8 mouse cellular contexts compared by ENCODE assay signal in genomic region chr15:97778311-97779098, GRCm38 (mm10). TPM values are rescaled to one million over a fixed set of nuclear protein-coding genes. Genes with fewer than 3 reads are reported as not detected.
DNase-seq lines count a peak whose midpoint lies in the region; ATAC-seq and TF ChIP-seq lines count a peak whose summit lies in the region.

Slc48a1 (plus strand) TSS chr15:97778520.

- H3K36me3 ChIP-seq in forebrain, embryonic 10.5 days (replicated peaks): no peaks in the 10 kb centered on the region

- no peak for DNase-seq in left cerebral cortex, adult 2 months (ENCODE audit: extremely low spot score in 1 of 2, low spot score in 2 of 2)
- no peak for DNase-seq in left cerebral cortex, adult 9 months (ENCODE audit: low spot score in 2 of 2)
- no peak for DNase-seq in forebrain, embryonic 10.5 days (ENCODE audit: extremely low spot score, low spot score)
- no peak for DNase-seq in heart, postnatal 4 days
- DNase-seq in layer of hippocampus, postnatal 25 days (ENCODE audit: extremely low spot score in 1 of 2, low spot score in 1 of 2): no peak
- no peak for DNase-seq in MN1 (ENCODE audit: low spot score)
- DNase-seq in thymus, postnatal 14 days: no peak

- TF ChIP-seq CTCF in left cerebral cortex, adult 2 months (IDR thresholded peaks at IDR 0.05): no peak

- H3K4me1 ChIP-seq in forebrain, embryonic 10.5 days: peaks cover 43% of the 10 kb centered on the region

- no peak within 1 kb of the TSS for H3K27ac ChIP-seq in left cerebral cortex, adult 2 months
- H3K27ac ChIP-seq in forebrain, embryonic 10.5 days: no peak within 1 kb of the TSS

- intact Hi-C loops in left cerebral cortex, adult 2 months (cut with DNase I): loop anchor here (5.0 kb wide), 1 partner anchor 111 kb away; no protein-coding TSS in a partner anchor

- no peak for ATAC-seq in megakaryocyte, adult 5-6 weeks (ENCODE audit: poor library complexity, severe bottlenecking)

- H3K4me3 ChIP-seq in left cerebral cortex, adult 2 months: no peak within 1 kb of the TSS
- H3K4me3 ChIP-seq in forebrain, embryonic 10.5 days: no peak within 1 kb of the TSS

- H3K9me3 ChIP-seq in forebrain, embryonic 10.5 days: no peaks in the 10 kb centered on the region

- WGBS in forebrain, embryonic 10.5 days: 77% methylated on average over 8 of the region's 8 CpGs

- peaks cover 55% of the 10 kb centered on the region for H3K27me3 ChIP-seq in forebrain, embryonic 10.5 days (ENCODE audit: poor library complexity, severe bottlenecking)

RNA-seq across cellular contexts. Expression of gene Slc48a1, which starts in this region (rescaled TPM):
- total RNA-seq in left cerebral cortex, adult 2 months (2021): 100 to 1,000 TPM; 157 to 161 TPM
- 28.7 and 32.2 TPM in 2 replicates for polyA plus RNA-seq in forebrain, embryonic 10.5 days (2016; fragmentation: Nextera tagmentation; extraction: Ambion mirVana)
- 10 to 100 TPM; 58.7 to 59.2 TPM for total RNA-seq in heart, postnatal 4 days (2021)
- total RNA-seq in layer of hippocampus, postnatal 25 days (2021): 100 to 1,000 TPM; 151 to 169 TPM
- 42.3 and 47.1 TPM in 2 replicates for total RNA-seq in megakaryocyte, adult 5-6 weeks (2015)
- total RNA-seq in megakaryocyte, adult 5-6 weeks (2017): 33.1 and 33.5 TPM in 2 replicates
